Mouse (Mus musculus) heart, postnatal 4 days (tissue): ENCODE results near the gene Copg2. TPM values are rescaled to one million over a fixed set of nuclear protein-coding genes. Genes with fewer than 3 reads are reported as not detected.
"Not testable (repeated sequence)": the region's sequence is repeated elsewhere in the genome, so short reads cannot be mapped to it uniquely, and the experiment has no call there.

Source experiments
- DNase-seq: peaks from one replicate; pipeline ENCODE4 v3.0.0; 2021
- total RNA-seq, 2 experiments: library from RNA; stranded (reverse); gene quantifications; 2 replicates each; pipeline ENCODE4 v1.2.3; 2021

Gene Copg2
- total RNA-seq, 2 experiments from 2014 or later: 50.2 to 50.7 TPM

- DNase-seq: no peak
These were observed 83.0 kb downstream of the Copg2 start for GRCm38 (mm10) chr6:30813626-30814025.

- no peak for DNase-seq
These were observed 91.4 kb downstream of the Copg2 start for GRCm38 (mm10) chr6:30805053-30805752.

DNA sequence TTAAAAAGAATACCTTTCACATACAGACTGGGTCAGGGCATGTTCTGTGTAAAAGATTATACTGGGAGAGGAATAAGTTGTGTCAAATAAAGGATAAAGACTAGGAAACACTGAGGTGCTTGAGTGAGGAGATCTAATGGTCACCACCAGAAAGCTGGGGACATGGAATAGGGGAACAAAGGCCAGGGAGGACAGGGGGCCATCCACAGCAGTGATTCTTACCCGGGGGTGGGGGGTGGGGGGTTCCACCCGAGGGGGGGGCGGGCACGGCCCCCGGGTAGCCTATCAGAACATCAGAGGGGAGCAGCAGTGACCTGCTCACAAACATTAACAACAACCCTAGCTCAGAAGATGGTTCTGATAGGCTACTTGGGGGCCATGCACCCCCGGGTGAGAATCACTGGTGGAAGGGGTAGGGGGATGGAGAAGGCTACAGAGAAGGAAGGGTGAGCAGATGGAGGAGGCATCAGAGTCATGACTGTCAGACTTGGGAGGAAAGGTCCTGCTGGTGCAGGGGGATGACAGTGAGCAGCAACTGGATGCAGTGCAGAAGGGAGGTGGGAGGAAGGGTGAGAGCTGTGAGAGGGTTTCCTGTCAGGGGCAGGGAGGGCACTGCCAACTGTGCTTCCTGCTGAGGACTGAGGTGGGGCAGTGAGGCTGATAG, 92.1 kb downstream of the Copg2 start:
- peak; percentile 36 for DNase-seq

DNA sequence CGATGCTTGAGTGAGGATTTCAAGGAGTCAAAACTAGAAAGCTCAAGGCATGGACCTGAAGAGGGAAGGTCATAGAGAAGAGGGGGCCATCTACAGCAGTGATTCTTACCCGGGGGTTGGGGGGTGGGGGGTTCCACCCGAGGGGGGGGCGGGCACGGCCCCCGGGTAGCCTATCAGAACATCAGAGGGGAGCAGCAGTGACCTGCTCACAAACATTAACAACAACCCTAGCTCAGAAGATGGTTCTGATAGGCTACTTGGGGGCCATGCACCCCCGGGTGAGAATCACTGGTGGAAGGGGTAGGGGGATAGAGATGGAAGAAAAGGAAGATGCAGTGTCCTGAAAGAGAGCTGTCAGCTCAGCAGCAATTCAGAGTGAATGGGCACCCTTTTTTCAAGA, 93.7 kb downstream of the Copg2 start:
- not testable (repeated sequence) for DNase-seq

- DNase-seq: no peak
These were observed 145.4 kb downstream of the Copg2 start for GRCm38 (mm10) chr6:30751209-30751608.

DNA sequence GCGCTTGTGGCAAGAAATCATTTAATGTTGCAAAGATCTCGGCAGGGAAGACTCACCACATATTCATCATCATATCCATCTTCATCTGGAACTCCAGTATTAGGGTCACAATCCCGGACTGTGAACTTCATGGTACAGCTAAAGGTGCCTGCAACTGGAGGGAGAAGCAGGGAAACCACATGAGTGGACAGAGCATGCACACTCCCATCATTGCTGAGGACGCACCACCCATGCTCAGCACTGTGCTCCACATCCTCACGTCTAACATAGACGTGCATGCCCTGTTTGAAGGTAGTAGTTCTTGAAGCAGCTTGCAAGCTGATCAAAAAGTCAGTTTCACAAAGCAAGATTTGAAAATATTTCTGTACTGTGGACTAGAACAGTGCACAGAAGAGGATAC, 146.1 kb downstream of the Copg2 start:
- DNase-seq: no peak

GRCm38 (mm10) chr6:30749892-30750291, 146.7 kb downstream of the Copg2 start:
- DNase-seq: no peak

GRCm38 (mm10) chr6:30749042-30749689, 147.4 kb downstream of the Copg2 start:
- no peak for DNase-seq

DNA sequence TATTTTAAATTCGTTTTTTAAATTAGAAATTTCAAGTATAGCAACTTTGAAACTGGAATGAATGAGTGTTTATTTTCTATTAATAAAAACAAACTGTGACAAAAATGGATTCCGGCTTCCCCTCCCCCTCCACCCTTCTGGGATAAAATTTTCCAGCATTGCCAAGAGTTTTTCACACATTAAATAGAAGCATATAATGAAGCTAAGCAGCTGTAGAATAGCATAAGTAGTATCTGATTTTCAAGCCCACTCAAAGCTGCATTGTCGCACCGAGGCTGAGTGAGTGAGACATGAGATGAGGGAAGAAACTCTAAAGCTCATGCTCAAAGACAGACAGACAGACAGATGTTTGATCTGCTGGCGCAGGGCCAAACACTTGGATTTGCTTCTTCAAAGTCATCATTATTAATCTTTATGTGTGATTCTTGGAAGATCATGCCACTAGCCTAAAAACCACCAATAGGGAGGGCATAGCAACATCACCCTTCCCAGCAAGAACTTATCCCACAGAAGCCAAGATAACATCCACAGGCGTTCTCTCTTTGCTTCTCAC, 148.2 kb downstream of the Copg2 start:
- DNase-seq: peak; percentile 29

DNA sequence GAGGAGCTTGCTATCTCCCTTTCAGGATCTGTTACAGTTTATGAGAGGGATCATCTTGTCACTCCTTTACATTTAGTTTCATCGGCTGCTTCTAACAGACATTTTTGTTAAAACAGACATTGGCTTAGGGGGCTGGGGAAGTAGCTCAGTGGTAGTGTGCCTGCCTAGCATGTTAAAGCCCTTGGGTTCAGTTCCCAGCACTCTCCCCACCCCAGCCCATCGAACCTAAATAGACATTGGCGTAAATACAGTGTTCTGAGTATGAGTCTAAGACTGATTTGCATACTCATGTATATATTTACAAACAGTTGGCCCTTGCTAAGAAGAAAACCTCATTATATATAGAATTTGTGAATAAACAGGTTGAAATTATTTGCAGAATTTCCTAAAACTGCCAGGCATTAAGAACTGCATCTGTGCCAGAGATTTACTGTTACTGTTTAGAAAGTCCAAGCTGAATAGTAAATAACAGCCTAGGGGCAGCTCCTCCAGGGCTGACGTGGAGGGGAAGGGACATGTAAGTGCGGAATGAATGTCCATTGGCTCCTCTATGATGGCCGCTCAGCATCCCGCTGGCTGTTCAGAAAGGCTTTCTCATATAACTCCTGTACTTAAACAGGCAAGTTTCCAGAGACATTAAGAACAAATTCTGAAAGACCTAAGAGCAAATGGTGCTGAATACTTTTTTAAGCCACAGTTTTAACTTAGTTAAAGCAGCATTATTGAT, 148.8 kb downstream of the Copg2 start:
- no peak for DNase-seq

GRCm38 (mm10) chr6:30745591-30745990, 151.0 kb downstream of the Copg2 start:
- DNase-seq: no peak

- DNase-seq: no peak
These were observed 151.7 kb downstream of the Copg2 start for GRCm38 (mm10) chr6:30744846-30745245.

DNA sequence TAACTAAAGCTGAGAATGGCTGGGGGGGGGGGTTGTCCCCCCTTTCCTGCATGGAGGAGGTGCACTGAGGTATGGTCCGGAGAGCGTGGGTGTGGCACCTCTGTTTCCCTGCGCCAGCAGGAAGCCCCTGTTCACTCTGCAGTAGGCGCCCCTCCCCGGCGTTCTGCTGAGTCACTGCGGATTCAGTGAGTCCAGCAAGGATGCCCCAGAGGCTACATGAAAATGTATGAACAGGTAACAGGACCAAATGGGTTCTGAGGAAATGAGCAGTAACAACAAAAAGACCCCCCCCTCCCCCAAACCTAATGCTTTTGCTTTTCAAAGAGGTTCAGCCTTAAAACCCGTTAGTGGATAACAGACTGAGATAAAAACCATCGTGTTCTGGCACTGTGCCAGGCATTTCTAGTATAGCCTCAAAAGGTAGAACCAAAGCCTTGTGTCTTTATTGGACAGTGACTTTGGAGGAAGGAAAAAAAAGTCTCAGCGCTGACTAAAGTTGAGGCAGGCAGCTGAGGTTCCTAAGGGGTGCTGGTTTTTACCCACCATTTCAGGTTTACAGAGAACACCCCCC, 157.3 kb downstream of the Copg2 start:
- peak; percentile 38 for DNase-seq

GRCm38 (mm10) chr6:30738464-30739006, 158.1 kb downstream of the Copg2 start:
- no peak for DNase-seq

GRCm38 (mm10) chr6:30737548-30738463, 158.8 kb downstream of the Copg2 start:
- peak; percentile 86 for DNase-seq

DNA sequence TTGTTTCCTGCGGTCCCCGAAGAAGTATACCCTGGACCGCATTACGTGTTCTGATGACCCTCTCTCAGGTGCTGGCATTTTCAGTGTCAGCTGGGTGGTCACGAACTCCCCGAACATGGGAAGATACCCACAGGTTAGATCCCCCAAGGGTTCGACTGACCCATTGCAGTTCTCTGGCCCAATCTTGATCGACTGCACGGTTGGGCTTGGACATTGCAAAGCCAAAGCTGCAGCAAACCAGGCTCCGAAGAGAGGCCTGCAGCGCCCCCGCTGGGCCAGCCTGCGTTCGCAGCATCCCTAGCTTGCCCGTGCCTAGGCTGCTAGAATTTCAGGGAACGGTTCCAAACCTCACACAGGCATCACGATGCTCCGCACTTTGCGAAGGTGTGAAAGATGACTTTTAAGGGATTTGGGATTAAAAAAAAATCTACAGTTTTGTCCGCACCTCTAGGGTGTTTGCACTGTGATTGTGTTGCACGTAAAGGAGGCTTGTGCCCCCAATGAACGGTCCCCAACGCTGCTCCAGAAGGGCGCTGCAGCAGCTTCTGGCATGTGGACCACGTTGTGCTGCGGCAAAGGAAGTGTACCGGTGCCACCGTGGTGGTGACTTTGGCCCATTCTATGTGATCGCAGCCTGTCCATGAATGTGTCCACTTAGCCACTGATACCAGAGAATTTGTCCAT, 159.6 kb downstream of the Copg2 start:
- peak; percentile 87 for DNase-seq

GRCm38 (mm10) chr6:30736372-30736762, 160.2 kb downstream of the Copg2 start:
- peak; percentile 26 for DNase-seq

DNA sequence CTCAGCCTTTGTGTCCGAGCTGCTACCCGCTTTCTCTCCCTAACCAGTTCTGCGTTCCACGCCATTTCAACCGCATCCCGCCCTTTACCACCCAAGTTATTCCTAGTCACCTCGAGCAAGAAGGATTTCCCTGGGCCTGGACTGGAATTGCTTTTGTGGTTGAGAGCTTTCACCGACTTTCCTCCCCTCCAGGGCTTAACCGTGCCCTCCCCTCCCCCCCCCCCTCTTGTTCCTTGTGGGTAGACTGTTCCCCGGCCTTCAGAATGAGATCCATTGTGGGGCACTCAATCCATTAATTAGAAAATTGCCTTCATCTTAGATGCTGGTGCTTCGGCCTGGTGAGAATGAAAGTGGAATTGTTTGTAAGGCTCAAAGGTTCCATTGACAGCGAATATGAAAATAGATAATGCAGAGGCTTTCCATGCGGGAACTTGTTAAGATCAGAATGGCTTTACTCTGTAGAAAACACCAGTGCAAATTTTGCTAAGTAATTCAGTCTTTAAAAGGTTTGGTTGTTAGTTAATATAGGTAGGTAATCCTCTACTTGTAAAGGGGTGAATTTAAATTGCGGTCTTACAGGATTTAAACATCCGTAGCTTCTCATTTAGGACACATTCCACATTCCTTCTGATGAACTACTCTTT, 160.7 kb downstream of the Copg2 start:
- peak; percentile 25 for DNase-seq

DNA sequence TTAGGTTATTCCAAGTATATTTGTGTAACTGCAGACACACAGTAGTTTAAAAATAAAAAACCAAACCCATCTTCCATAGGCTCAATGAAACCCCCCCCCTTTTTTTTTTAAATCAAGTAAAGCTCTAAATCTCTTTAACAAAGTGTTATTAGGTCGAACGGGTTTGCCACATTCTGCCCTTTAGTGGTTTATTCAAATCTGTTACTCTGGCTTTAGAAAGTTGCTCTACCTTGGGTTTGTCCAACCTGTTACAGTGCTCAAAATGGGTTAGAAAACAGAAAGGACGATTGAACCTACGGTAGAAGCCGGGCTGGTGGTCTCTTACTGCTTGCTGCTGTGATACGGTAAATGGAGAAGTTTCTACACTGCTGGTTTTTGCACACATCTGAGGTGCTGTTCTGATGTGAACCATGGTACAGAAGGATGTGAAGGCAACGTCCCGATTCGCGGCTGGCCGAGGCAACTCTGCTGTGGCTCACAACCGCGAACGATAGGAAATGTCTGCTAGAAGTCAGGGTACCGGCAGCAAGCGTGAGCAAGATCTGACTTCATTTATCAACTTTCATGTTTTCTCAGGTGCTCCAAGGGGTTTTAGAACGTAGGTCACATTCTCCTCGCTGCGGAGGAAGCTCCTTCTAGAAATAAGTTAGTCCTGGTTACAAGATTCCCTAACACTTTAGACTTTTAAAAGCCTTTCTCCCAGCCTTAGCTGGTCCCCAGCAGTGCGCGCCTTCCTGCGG, 161.4 kb downstream of the Copg2 start:
- no peak for DNase-seq
